Mouse (Mus musculus) forebrain, postnatal 0 days (tissue): Measurements from ENCODE around the gene Lag3. TPM values are rescaled to one million over a fixed set of nuclear protein-coding genes. Genes with fewer than 3 reads are reported as not detected.
A peak's percentile ranks its signal among the peaks of the same experiment; 100 is the strongest.

ENCODE experiments used
- ATAC-seq: fragments of 200-750 bp; cut with Nextera tagmentation; 2 replicates; pipeline ENCODE4 v1.8.0; 2017; ENCODE audit warnings: mild to moderate bottlenecking, moderate library complexity
- DNase-seq: peaks from one replicate; pipeline ENCODE4 v3.0.0-alpha.2; 2015
- H3K27ac ChIP-seq: fragments of 300-500 bp; sonication (generic); 2 replicates; pipeline ENCODE4 v1.5.1; 2014; ENCODE audit warnings: low read depth, mild to moderate bottlenecking, antibody characterized with exemption, low read length, moderate library complexity, mixed read lengths
- H3K27me3 ChIP-seq: fragments of 300-500 bp; sonication (generic); 2 replicates; pipeline ENCODE4 v1.6.1; 2014; ENCODE audit warnings: mild to moderate bottlenecking, low read length, mixed read lengths; ENCODE audit not compliant: insufficient read depth
- H3K36me3 ChIP-seq: fragments of 300-500 bp; sonication (generic); 2 replicates; pipeline ENCODE4 v1.6.1; 2014; ENCODE audit warnings: mild to moderate bottlenecking, moderate library complexity; ENCODE audit not compliant: insufficient read depth
- H3K4me1 ChIP-seq: fragments of 300-500 bp; sonication (generic); 2 replicates; pipeline ENCODE4 v1.6.1; 2014; ENCODE audit warnings: antibody characterized with exemption; ENCODE audit not compliant: insufficient read depth
- H3K4me2 ChIP-seq: fragments of 300-500 bp; sonication (generic); 2 replicates; pipeline ENCODE4 v1.6.1; 2014; ENCODE audit warnings: low read depth, mild to moderate bottlenecking, moderate library complexity
- H3K4me3 ChIP-seq: fragments of 300-500 bp; sonication (generic); 2 replicates; pipeline ENCODE4 v1.5.1; 2014; ENCODE audit warnings: low read depth, low read length, mixed read lengths
- H3K9ac ChIP-seq: fragments of 300-500 bp; sonication (generic); 2 replicates; pipeline ENCODE4 v1.6.1; 2014; ENCODE audit warnings: mild to moderate bottlenecking
- H3K9me3 ChIP-seq: fragments of 300-500 bp; sonication (generic); 2 replicates; pipeline ENCODE4 v1.6.1; 2016; ENCODE audit warnings: low read length
- CTCF ChIP-seq: sonication (generic); IDR thresholded peaks from 2 replicates; pipeline ENCODE4 v1.5.1; 2016; ENCODE audit warnings: antibody characterized with exemption, control low read depth, low read depth
- WGBS: fragments of 180-500 bp; shearing (Covaris S2); extraction: QIAGEN DNeasy Blood & Tissue Kit; methylation state at CpG from one replicate; pipeline ENCODE4 v1.1.7; 2014; 5-methylcytosine and 5-hydroxymethylcytosine counted together
- polyA plus RNA-seq: library from polyadenylated mRNA; unstranded; fragments of >200 nt; fragmentation: Nextera tagmentation; extraction: Ambion mirVana; gene quantifications from 2 replicates; pipeline ENCODE4 v1.2.1, GENCODE M21; 2015
- total RNA-seq: library from RNA; depleted of rRNA; stranded (reverse); fragments of >200 nt; gene quantifications from 2 replicates; pipeline ENCODE4 v1.2.3, GENCODE M21; 2014

Gene Lag3
- total and polyA plus RNA-seq, 2 experiments from 2014 or later = 1.9 to 3.9 TPM

DNA sequence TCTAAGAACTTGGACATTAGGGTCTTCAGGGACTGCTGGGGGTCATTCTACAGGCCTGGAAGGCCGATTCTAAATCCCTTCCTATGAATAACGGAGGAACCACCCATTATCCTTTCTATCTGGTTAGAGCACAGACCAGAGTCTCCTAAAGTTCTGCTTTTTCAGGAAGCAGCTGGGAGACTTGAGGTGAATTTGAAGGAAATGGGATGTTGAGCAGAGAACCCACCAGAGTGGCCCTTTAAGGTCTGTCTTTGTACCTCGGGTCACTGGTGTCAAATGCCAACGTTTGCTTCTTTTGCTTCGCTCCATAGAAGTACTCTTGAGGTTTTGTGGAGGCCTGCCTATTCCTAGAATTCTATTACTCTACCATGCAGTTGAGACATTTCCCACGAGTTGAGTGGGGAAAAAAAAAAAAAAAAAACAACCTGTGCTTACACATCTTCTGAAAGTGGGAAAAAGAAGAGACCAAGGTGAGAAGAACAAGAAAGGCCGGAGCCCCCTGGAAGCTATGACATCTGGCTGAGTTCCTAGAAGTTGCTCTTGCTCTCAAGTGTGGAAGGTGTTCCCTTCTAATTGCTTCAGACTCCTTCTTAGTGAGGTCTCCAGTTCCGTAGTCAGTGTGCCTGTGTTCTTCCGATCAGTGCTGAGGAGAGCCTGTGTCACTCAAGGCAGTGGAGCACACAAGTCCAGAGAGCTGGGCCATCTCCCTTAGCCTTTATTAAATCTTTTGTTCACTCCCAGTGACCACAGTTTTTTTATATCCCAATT, 9.0 kb upstream of the Lag3 start:
- Histone ChIP-seq H3K4me3 (peak overlapping the region; percentile 100; the same call in 1 of the 2 replicates), H3K27me3 (no peaks in the 10 kb centered on the region), H3K4me2 (peak overlapping the region; percentile 96), H3K9ac (peak overlapping the region; percentile 45), H3K36me3 (no peaks in the 10 kb centered on the region; the same call in 1 of the 2 replicates), H3K9me3 (no peaks in the 10 kb centered on the region), H3K27ac (peak overlapping the region; percentile 100), H3K4me1 (peaks cover 15% of the 10 kb centered on the region; the same call in 1 of the 2 replicates)
- 26% methylated on average over 9 of the region's 9 CpGs for WGBS
- TF ChIP-seq CTCF = no peak
- DNase-seq (no peak), ATAC-seq (no peak)

DNA sequence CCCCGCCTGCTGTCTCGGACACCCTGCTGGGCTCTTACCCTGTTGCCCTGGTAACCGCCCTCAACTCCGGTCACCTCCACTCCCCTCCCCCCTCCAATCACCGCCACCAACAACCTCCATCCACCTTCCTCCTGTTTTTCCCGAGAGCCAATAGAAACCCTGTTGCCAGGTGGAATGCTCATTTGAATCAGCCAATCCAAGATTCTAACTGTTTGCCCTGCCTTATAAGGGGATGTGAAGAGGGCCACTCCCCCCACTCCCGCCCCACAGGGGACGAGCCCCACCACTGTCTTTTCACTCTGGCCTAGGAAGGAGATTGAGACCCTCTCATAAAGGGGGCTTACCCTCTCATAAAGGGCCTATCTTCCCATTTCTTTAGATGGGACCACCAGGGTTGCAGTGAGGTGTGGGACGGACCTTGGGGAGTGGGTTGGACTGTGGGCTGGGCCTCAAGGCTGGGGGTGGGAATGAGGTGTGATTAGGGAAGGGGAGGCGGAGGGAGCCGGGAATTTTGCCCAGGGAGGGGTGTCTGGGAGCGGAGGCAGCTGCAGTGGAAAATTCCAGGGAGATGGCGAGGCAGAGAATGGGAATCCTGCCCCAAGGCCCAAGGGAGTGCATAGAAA, 8.3 kb upstream of the Lag3 start, which contains the start of gene Ptms:
Ptms (minus strand) TSS at position 409 of the 623 bp plus-strand sequence.
- Histone ChIP-seq H3K4me2 (peak within 1 kb of the TSS; percentile 96), H3K9ac (peak within 1 kb of the TSS; percentile 100), H3K4me1 (peaks cover 15% of the 10 kb centered on the region; the same call in 1 of the 2 replicates), H3K27ac (peak within 1 kb of the TSS; percentile 100), H3K4me3 (peak within 1 kb of the TSS; percentile 100), H3K9me3 (no peaks in the 10 kb centered on the region), H3K36me3 (peaks cover under 1% of the 10 kb centered on the region; the same call in 1 of the 2 replicates), H3K27me3 (no peaks in the 10 kb centered on the region)
- WGBS = 2% methylated on average over 13 of the region's 13 CpGs
- TF ChIP-seq CTCF = no peak
- ATAC-seq (peak; percentile 85), DNase-seq (peak; percentile 95)

DNA sequence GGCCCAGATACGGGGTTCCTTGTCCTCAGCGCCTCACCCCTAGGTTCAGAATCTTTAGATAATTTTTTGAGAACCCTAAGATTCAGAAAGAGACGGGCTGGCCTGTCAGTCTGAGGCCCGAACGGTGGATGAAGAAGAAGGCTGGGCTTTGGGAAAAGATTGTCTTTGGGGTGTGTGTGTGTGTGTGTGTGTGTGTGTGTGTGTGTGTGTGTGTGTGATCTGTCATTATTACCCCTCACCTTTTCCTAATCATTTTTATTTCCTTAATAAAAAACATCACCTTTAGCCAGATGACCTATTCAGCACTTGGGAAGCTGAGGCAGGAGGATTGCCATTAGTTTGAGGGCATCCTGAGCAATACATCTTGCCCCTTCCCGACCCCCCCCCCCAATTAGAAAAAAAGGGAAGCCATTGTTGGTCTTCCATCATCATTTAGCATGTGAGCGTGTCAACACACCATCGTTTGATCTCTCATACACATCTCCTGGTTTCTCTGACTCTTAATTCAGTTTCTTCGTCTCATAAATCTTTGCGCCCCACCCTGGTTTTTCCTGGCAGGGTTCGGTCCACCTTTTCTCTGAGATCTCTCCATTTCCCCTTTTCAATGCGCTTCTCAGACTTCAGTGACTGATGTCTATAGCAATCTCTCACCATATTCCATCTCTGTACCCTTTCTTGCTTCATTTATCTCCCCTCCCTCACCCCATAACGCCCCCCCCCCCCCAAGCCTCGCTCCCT, 7.6 kb upstream of the Lag3 start:
- no peaks in the 10 kb centered on the region for H3K9me3 ChIP-seq
- H3K4me2 ChIP-seq = peak overlapping the region; percentile 96
- peaks cover 15% of the 10 kb centered on the region; the same call in 1 of the 2 replicates for H3K4me1 ChIP-seq
- peak overlapping the region; percentile 100 for H3K4me3 ChIP-seq
- peak overlapping the region; percentile 100 for H3K9ac ChIP-seq
- TF ChIP-seq CTCF = no peak
- ATAC-seq (no peak), DNase-seq (no peak)
- H3K27ac ChIP-seq = peak overlapping the region; percentile 100
- WGBS = 13% methylated on average over 13 of the region's 14 CpGs
- peaks cover 8% of the 10 kb centered on the region for H3K36me3 ChIP-seq
- no peaks in the 10 kb centered on the region for H3K27me3 ChIP-seq

DNA sequence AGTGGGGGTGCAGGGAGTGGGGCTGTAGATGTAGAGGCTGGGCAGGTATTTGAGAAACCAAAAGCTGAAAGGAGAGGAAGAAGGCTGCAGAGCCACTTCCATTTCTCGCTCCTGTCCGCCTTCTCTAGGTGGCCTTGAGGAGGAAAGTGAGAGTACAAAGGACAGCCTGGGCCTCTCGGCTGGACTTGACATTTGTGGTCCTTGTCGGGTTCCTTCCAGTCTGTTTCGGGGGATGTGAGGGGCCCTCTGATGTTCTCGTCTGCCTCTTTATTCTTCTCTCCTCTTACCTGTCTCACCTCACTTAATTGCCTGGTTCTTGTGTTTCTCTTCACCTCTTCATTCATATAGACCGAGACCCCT, 6.8 kb upstream of the Lag3 start:
- no peak for TF ChIP-seq CTCF
- H3K9me3 ChIP-seq = no peaks in the 10 kb centered on the region
- peak overlapping the region; percentile 100 for H3K9ac ChIP-seq
- DNase-seq (no peak), ATAC-seq (no peak)
- peaks cover 14% of the 10 kb centered on the region for H3K36me3 ChIP-seq
- no peaks in the 10 kb centered on the region for H3K27me3 ChIP-seq
- peak overlapping the region; percentile 96 for H3K4me2 ChIP-seq
- H3K4me3 ChIP-seq = peak overlapping the region; percentile 100
- peak overlapping the region; percentile 100 for H3K27ac ChIP-seq
- peaks cover 15% of the 10 kb centered on the region; the same call in 1 of the 2 replicates for H3K4me1 ChIP-seq
- 6% methylated on average over 7 of the region's 7 CpGs for WGBS

DNA sequence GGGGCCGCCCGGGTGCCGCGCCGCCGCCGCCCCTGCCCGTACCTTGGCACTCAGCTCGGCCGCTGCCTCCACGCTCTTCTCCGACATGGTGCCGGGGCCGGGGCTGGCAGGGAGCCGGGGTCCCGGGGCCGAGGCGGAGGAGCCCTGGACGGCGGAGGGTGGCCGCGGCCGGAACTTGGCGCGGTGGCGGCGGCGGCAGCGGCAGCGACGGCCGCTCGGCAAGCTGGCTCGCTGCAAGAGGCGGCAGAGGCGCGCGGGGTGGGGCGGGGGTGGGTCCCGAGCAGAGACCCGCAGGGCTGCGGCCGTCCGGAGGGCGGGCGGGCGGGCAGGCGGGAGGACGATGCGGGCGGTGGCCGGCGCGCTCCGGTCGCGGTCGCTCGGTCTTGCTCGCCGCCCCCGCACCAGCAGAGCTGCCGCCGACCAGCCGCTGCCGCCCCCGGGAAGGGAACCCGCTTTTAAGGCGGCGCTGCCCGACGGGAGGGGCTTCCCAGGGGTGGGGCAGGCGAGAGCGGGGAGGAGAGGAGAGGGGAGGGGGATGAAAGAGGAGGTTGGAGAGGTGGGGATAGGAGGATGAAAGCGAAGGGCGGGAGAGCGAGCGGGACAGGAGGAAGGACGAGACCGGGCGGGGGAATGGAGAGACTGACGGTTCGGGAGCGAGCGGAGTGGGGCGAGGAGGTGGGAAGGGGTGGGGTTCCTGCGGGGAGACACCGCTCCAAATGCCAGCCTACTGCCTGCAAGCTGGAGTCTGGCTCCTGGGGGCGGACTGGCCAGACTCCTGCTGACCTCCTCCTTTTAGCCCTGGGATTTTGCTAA, 6.2 kb upstream of the Lag3 start:
- H3K4me1 ChIP-seq = peaks cover 15% of the 10 kb centered on the region; the same call in 1 of the 2 replicates
- peak overlapping the region; percentile 96 for H3K4me2 ChIP-seq
- peak; percentile 74 for ATAC-seq
- peak; percentile 95 for DNase-seq
- TF ChIP-seq CTCF = no peak
- 3% methylated on average over 35 of the region's 89 CpGs for WGBS
- H3K36me3 ChIP-seq = peaks cover 20% of the 10 kb centered on the region
- H3K27me3 ChIP-seq = no peaks in the 10 kb centered on the region
- H3K27ac ChIP-seq = peak overlapping the region; percentile 100
- peak overlapping the region; percentile 100 for H3K4me3 ChIP-seq
- H3K9me3 ChIP-seq = no peaks in the 10 kb centered on the region
- peak overlapping the region; percentile 100 for H3K9ac ChIP-seq
